Mouse (Mus musculus): ENCODE measurements around the gene Emilin1. TPM values are rescaled to one million over a fixed set of nuclear protein-coding genes. Genes with fewer than 3 reads are reported as not detected.

Gene Emilin1
- polyA plus RNA-seq, 1 experiment, result 3.2 TPM

DNA sequence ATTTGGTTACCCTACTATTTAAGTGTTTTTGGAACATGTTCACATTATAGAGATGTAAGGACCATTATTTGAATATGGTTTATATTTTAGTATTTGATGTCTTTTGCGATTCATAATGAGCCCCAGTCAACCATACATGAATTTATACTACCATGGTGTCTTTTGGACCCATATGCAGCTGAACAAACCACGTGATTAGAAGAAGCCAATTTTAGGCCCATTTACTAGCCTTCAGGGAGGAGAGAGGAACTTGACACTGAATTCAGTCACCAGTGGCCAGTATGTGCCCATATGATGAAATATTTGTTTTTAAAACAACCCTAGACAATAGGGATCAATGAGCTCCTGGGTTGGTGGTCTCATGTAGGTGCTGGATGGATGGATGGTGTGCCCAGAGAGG lies 47.6 kb downstream of the Emilin1 start:
- Histone ChIP-seq H3K4me3 (ENCODE audit: low read depth, low read length) (no peak overlapping the region), H3K36me3 (ENCODE audit: control insufficient read depth, insufficient read depth, low read length, poor library complexity, severe bottlenecking) (peaks cover 13% of the 10 kb centered on the region), H3K27ac (ENCODE audit: insufficient read depth, low read length) (no peak overlapping the region), H3K9ac (ENCODE audit: low read depth, poor library complexity, severe bottlenecking) (peak overlapping the region; percentile 62; the same call in 1 of the 2 replicates), H3K4me1 (ENCODE audit: control insufficient read depth, insufficient read depth, low read length) (no peaks in the 10 kb centered on the region), H3K27me3 (ENCODE audit: control insufficient read depth, insufficient read depth, low read length, poor library complexity, severe bottlenecking) (no peaks in the 10 kb centered on the region), H3K9me3 (replicated peaks; ENCODE audit: control insufficient read depth, insufficient read depth, low read length, poor library complexity, severe bottlenecking) (no peaks in the 10 kb centered on the region)
- TF ChIP-seq POLR2A (IDR thresholded peaks at IDR 0.05; ENCODE audit: insufficient read depth, low read length), result no peak
- TF ChIP-seq EP300 (IDR thresholded peaks at IDR 0.05; ENCODE audit: insufficient read depth, low read depth, low read length), result no peak
- no peak for TF ChIP-seq CTCF (IDR thresholded peaks at IDR 0.05; ENCODE audit: low read depth, low read length)

GRCm38 (mm10) chr5:30961545-30962505 lies 48.6 kb downstream of the Emilin1 start:
- no peak overlapping the region for H3K27ac ChIP-seq (ENCODE audit: insufficient read depth, low read length)
- TF ChIP-seq CTCF (IDR thresholded peaks at IDR 0.05; ENCODE audit: low read depth, low read length) (no peak), POLR2A (IDR thresholded peaks at IDR 0.05; ENCODE audit: insufficient read depth, low read length) (no peak), EP300 (IDR thresholded peaks at IDR 0.05; ENCODE audit: insufficient read depth, low read depth, low read length) (no peak)
- H3K36me3 ChIP-seq (ENCODE audit: control insufficient read depth, insufficient read depth, low read length, poor library complexity, severe bottlenecking), result peaks cover 10% of the 10 kb centered on the region; the same call in 1 of the 2 replicates
- no peaks in the 10 kb centered on the region for H3K4me1 ChIP-seq (ENCODE audit: control insufficient read depth, insufficient read depth, low read length)
- H3K9me3 ChIP-seq (replicated peaks; ENCODE audit: control insufficient read depth, insufficient read depth, low read length, poor library complexity, severe bottlenecking), result no peaks in the 10 kb centered on the region
- no peak overlapping the region for H3K9ac ChIP-seq (ENCODE audit: low read depth, poor library complexity, severe bottlenecking)
- H3K4me3 ChIP-seq (ENCODE audit: low read depth, low read length), result no peak overlapping the region
- no peaks in the 10 kb centered on the region for H3K27me3 ChIP-seq (ENCODE audit: control insufficient read depth, insufficient read depth, low read length, poor library complexity, severe bottlenecking)

GRCm38 (mm10) chr5:30963916-30964315 lies 50.7 kb downstream of the Emilin1 start:
- Histone ChIP-seq H3K9me3 (replicated peaks; ENCODE audit: control insufficient read depth, insufficient read depth, low read length, poor library complexity, severe bottlenecking) (no peaks in the 10 kb centered on the region), H3K27me3 (ENCODE audit: control insufficient read depth, insufficient read depth, low read length, poor library complexity, severe bottlenecking) (no peaks in the 10 kb centered on the region), H3K36me3 (ENCODE audit: control insufficient read depth, insufficient read depth, low read length, poor library complexity, severe bottlenecking) (no peaks in the 10 kb centered on the region; the same call in 1 of the 2 replicates), H3K27ac (ENCODE audit: insufficient read depth, low read length) (no peak overlapping the region), H3K4me3 (ENCODE audit: low read depth, low read length) (no peak overlapping the region), H3K9ac (ENCODE audit: low read depth, poor library complexity, severe bottlenecking) (no peak overlapping the region), H3K4me1 (ENCODE audit: control insufficient read depth, insufficient read depth, low read length) (no peaks in the 10 kb centered on the region)
- TF ChIP-seq CTCF (IDR thresholded peaks at IDR 0.05; ENCODE audit: low read depth, low read length) (no peak), POLR2A (IDR thresholded peaks at IDR 0.05; ENCODE audit: insufficient read depth, low read length) (no peak), EP300 (IDR thresholded peaks at IDR 0.05; ENCODE audit: insufficient read depth, low read depth, low read length) (no peak)

DNA sequence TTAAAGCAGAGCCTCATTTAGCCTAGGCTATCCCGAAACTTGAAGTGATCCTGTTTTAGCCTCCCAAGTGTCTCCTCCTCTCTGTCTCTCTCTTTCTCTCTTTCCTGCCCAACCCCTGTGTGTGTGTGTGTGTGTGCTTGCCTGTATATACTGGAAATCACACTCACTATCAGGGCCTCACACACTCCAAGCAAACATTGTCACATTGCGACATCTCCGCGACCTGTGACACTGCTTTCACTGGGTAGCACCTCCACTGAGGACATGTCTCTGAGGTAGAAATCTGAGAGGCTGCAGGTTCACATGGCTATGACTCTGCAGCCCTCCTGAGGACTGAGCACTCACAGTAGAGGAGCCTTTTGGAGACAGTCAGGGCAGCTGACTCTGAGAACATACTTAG lies 53.0 kb downstream of the Emilin1 start:
- H3K9me3 ChIP-seq (replicated peaks; ENCODE audit: control insufficient read depth, insufficient read depth, low read length, poor library complexity, severe bottlenecking), result no peaks in the 10 kb centered on the region
- H3K4me1 ChIP-seq (ENCODE audit: control insufficient read depth, insufficient read depth, low read length), result no peaks in the 10 kb centered on the region
- no peak for TF ChIP-seq CTCF (IDR thresholded peaks at IDR 0.05; ENCODE audit: low read depth, low read length)
- no peaks in the 10 kb centered on the region for H3K36me3 ChIP-seq (ENCODE audit: control insufficient read depth, insufficient read depth, low read length, poor library complexity, severe bottlenecking)
- H3K27ac ChIP-seq (ENCODE audit: insufficient read depth, low read length), result no peak overlapping the region
- H3K9ac ChIP-seq (ENCODE audit: low read depth, poor library complexity, severe bottlenecking), result no peak overlapping the region
- H3K27me3 ChIP-seq (ENCODE audit: control insufficient read depth, insufficient read depth, low read length, poor library complexity, severe bottlenecking), result no peaks in the 10 kb centered on the region
- no peak overlapping the region for H3K4me3 ChIP-seq (ENCODE audit: low read depth, low read length)

- Histone ChIP-seq H3K9ac (ENCODE audit: low read depth, poor library complexity, severe bottlenecking) (no peak within 1 kb of the TSS), H3K27ac (ENCODE audit: insufficient read depth, low read length) (no peak within 1 kb of the TSS), H3K4me1 (ENCODE audit: control insufficient read depth, insufficient read depth, low read length) (no peaks in the 10 kb centered on the region), H3K36me3 (ENCODE audit: control insufficient read depth, insufficient read depth, low read length, poor library complexity, severe bottlenecking) (no peaks in the 10 kb centered on the region), H3K9me3 (replicated peaks; ENCODE audit: control insufficient read depth, insufficient read depth, low read length, poor library complexity, severe bottlenecking) (no peaks in the 10 kb centered on the region), H3K27me3 (ENCODE audit: control insufficient read depth, insufficient read depth, low read length, poor library complexity, severe bottlenecking) (no peaks in the 10 kb centered on the region), H3K4me3 (ENCODE audit: low read depth, low read length) (no peak within 1 kb of the TSS)
- TF ChIP-seq POLR2A (IDR thresholded peaks at IDR 0.05; ENCODE audit: insufficient read depth, low read length) (no peak), CTCF (IDR thresholded peaks at IDR 0.05; ENCODE audit: low read depth, low read length) (no peak), EP300 (IDR thresholded peaks at IDR 0.05; ENCODE audit: insufficient read depth, low read depth, low read length) (no peak)
These were observed 55.2 kb downstream of the Emilin1 start, which contains the start of gene Tcf23 for GRCm38 (mm10) chr5:30968416-30968815. TSS of gene Tcf23 (plus strand) at chr5:30968662.

DNA sequence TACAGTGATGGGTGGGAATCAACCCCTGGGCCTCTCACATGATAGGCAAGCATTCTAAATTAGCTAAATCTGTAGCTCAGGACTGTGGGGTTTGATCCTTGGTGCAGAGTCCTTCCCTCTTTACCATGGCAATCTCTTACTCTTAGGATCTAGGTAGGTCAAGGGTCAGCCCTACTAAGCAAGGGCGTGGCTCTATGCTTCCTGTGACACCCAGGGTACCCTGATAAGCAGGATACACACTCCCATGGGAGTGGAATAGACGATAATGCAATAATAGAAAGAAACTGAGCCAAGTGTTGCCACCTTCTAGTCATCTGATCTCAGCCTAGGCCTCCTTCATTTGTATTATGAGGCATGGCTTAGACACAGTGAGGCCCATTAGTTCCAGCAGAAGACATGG lies 56.2 kb downstream of the Emilin1 start:
- Histone ChIP-seq H3K27me3 (ENCODE audit: control insufficient read depth, insufficient read depth, low read length, poor library complexity, severe bottlenecking) (no peaks in the 10 kb centered on the region), H3K4me3 (ENCODE audit: low read depth, low read length) (no peak overlapping the region), H3K9ac (ENCODE audit: low read depth, poor library complexity, severe bottlenecking) (no peak overlapping the region), H3K9me3 (replicated peaks; ENCODE audit: control insufficient read depth, insufficient read depth, low read length, poor library complexity, severe bottlenecking) (no peaks in the 10 kb centered on the region), H3K4me1 (ENCODE audit: control insufficient read depth, insufficient read depth, low read length) (no peaks in the 10 kb centered on the region), H3K27ac (ENCODE audit: insufficient read depth, low read length) (no peak overlapping the region), H3K36me3 (ENCODE audit: control insufficient read depth, insufficient read depth, low read length, poor library complexity, severe bottlenecking) (no peaks in the 10 kb centered on the region)
- TF ChIP-seq EP300 (IDR thresholded peaks at IDR 0.05; ENCODE audit: insufficient read depth, low read depth, low read length) (no peak), CTCF (IDR thresholded peaks at IDR 0.05; ENCODE audit: low read depth, low read length) (no peak), POLR2A (IDR thresholded peaks at IDR 0.05; ENCODE audit: insufficient read depth, low read length) (no peak)

Other genes starting within 250 kb of the Emilin1 start
- gene Cenpa, start 246.6 kb upstream of the Emilin1 start, polyA plus RNA-seq (2011; ENCODE audit: insufficient read depth, insufficient read length, low read depth, missing spikeins), result 257 and 258 TPM in 2 replicates
- 33.4 and 35.2 TPM in 2 replicates for gene Dpysl5, start 201.8 kb upstream of the Emilin1 start, polyA plus RNA-seq (2011; ENCODE audit: insufficient read depth, insufficient read length, low read depth, missing spikeins)
- 12.8 and 15.6 TPM in 2 replicates for gene Mapre3, start 98.8 kb upstream of the Emilin1 start, polyA plus RNA-seq (2011; ENCODE audit: insufficient read depth, insufficient read length, low read depth, missing spikeins)
- 50.4 and 56.3 TPM in 2 replicates for gene Tmem214, start 45.4 kb upstream of the Emilin1 start, polyA plus RNA-seq (2011; ENCODE audit: insufficient read depth, insufficient read length, low read depth, missing spikeins)
- gene Agbl5, start 24.7 kb upstream of the Emilin1 start, polyA plus RNA-seq (2011; ENCODE audit: insufficient read depth, insufficient read length, low read depth, missing spikeins), result 22.0 and 22.3 TPM in 2 replicates
- 193 and 216 TPM in 2 replicates for gene Ost4, start 5.6 kb upstream of the Emilin1 start, polyA plus RNA-seq (2011; ENCODE audit: insufficient read depth, insufficient read length, low read depth, missing spikeins)
- gene Khk, start 8.0 kb downstream of the Emilin1 start, polyA plus RNA-seq (2011; ENCODE audit: insufficient read depth, insufficient read length, low read depth, missing spikeins), result 12.9 and 14.0 TPM in 2 replicates
- gene Cgref1, start 32.2 kb downstream of the Emilin1 start, polyA plus RNA-seq (2011; ENCODE audit: insufficient read depth, insufficient read length, low read depth, missing spikeins), result 26.1 and 26.3 TPM in 2 replicates
- gene Preb, start 47.0 kb downstream of the Emilin1 start, polyA plus RNA-seq (2011; ENCODE audit: insufficient read depth, insufficient read length, low read depth, missing spikeins), result 71.0 and 84.4 TPM in 2 replicates
- gene Tcf23, start 55.3 kb downstream of the Emilin1 start, polyA plus RNA-seq (2011; ENCODE audit: insufficient read depth, insufficient read length, low read depth, missing spikeins), result not detected in 2 replicates
- gene Atraid, start 134.9 kb downstream of the Emilin1 start, polyA plus RNA-seq (2011; ENCODE audit: insufficient read depth, insufficient read length, low read depth, missing spikeins), result 28.6 and 31.8 TPM in 2 replicates
- 9.8 and 12.8 TPM in 2 replicates for gene Slc5a6, start 135.5 kb downstream of the Emilin1 start, polyA plus RNA-seq (2011; ENCODE audit: insufficient read depth, insufficient read length, low read depth, missing spikeins)
- 147 and 148 TPM in 2 replicates for gene Cad, start 141.4 kb downstream of the Emilin1 start, polyA plus RNA-seq (2011; ENCODE audit: insufficient read depth, insufficient read length, low read depth, missing spikeins)
- gene Dnajc5g, start 192.9 kb downstream of the Emilin1 start, polyA plus RNA-seq (2011; ENCODE audit: insufficient read depth, insufficient read length, low read depth, missing spikeins), result not detected in 2 replicates
- 8.5 and 9.2 TPM in 2 replicates for gene Slc30a3, start 194.8 kb downstream of the Emilin1 start, polyA plus RNA-seq (2011; ENCODE audit: insufficient read depth, insufficient read length, low read depth, missing spikeins)
- gene Trim54, start 203.3 kb downstream of the Emilin1 start, polyA plus RNA-seq (2011; ENCODE audit: insufficient read depth, insufficient read length, low read depth, missing spikeins), result 5.1 TPM in 2 replicates
- gene Ucn, start 225.4 kb downstream of the Emilin1 start, polyA plus RNA-seq (2011; ENCODE audit: insufficient read depth, insufficient read length, low read depth, missing spikeins), result not detected in 2 replicates
- gene Mpv17, start 240.8 kb downstream of the Emilin1 start, polyA plus RNA-seq (2011; ENCODE audit: insufficient read depth, insufficient read length, low read depth, missing spikeins), result 58.1 and 60.0 TPM in 2 replicates